Mouse (Mus musculus) MEL-GATA-1-ER (cell line): ENCODE data around the gene Zfp213.
"Not testable (repeated sequence)": the region's sequence is repeated elsewhere in the genome, so short reads cannot be mapped to it uniquely, and the experiment has no call there.

Experiments used
- DNase-seq: peaks from one replicate; pipeline ENCODE4 v3.0.0-alpha.2; 2012; ENCODE audit warnings: low read depth; ENCODE audit errors: extremely low read depth

Gene Zfp213

GRCm38 (mm10) chr17:23545841-23546240 lies 18.2 kb downstream of the Zfp213 start:
- DNase-seq = no peak

GRCm38 (mm10) chr17:23544766-23545165 lies 19.3 kb downstream of the Zfp213 start:
- DNase-seq = no peak

DNA sequence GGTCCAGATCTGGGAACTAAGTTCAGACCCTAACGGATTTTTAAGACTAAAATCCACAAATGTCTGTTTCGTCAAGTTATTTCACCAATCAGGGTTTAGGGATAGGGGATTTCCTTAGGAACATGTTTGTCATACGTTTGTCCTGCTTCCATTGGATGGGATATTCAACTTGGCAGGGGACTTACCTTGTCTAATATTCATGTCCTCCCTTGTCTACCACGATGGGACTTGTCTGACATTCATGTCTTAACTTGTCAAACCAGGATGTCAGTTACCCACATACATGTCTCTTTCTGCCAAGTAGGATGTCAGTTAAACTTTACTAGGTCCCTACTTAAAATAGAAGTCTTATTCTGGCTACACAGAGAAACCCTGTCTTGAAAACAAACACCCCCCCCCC lies 20.1 kb downstream of the Zfp213 start:
- no peak for DNase-seq

- no peak for DNase-seq
Observed at GRCm38 (mm10) chr17:23543325-23543724, 20.7 kb downstream of the Zfp213 start.

DNA sequence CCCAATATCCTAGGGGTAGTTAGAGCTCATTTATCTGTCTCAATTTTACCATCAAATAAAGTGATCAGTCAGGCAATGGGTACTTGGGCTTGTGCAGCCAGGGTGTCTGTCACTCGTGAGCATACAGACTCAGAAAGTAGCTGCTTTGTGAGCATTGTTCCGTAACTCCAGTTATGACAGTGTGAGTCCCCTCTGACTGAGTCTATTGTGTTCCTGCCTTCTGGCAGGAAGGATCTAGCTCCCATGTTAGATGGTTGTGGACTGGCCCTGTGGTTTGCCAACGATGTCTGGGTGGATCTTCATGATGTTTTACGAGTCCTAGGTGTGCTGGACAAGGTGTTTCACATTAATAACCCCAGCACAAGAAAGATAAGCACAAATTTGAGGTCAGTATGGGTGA lies 21.2 kb downstream of the Zfp213 start:
- no peak for DNase-seq

GRCm38 (mm10) chr17:23542004-23542720 lies 21.9 kb downstream of the Zfp213 start:
- DNase-seq = no peak

GRCm38 (mm10) chr17:23540605-23541475 lies 23.2 kb downstream of the Zfp213 start:
- no peak for DNase-seq

- no peak for DNase-seq
Observed at GRCm38 (mm10) chr17:23540106-23540505, 23.9 kb downstream of the Zfp213 start.

GRCm38 (mm10) chr17:23539608-23540007 lies 24.4 kb downstream of the Zfp213 start:
- no peak for DNase-seq

GRCm38 (mm10) chr17:23538299-23539015 lies 25.6 kb downstream of the Zfp213 start:
- DNase-seq = peak; percentile 91

GRCm38 (mm10) chr17:23537554-23538255 lies 26.3 kb downstream of the Zfp213 start:
- peak; percentile 61 for DNase-seq

DNA sequence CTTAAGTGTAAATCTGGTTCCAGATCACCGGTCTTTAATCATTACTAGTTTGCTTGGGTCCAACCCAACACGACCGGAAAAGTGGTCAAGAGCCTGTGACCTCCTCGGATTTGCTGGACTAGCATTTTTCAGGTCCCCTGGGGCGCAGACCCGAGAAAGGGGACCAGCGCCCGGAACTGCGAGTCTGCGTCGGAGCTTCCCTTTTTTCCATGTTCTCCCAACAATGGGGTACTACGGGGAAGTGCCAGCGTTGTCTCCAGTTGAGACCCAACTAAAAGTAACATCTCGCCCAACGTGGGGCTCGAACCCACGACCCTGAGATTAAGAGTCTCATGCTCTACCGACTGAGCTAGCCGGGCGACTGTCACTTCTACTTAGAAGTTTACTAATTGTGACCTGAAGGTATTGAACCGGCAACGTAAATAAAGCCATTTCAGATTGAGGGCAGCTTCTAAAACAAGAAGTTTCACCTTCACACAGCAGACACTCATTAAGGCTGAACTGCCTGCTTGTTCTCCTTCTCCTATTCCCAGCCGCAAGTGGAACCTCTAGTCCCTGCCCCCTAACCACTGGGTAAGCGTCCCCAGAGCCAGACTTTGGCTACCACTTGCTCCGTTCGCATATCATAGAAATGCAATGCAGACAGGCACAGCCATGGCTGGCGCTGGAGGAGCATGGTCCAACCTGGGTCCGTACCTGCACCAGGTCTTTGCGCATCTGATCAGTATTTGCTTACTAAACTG lies 28.8 kb downstream of the Zfp213 start:
- DNase-seq = peak; percentile 66

DNA sequence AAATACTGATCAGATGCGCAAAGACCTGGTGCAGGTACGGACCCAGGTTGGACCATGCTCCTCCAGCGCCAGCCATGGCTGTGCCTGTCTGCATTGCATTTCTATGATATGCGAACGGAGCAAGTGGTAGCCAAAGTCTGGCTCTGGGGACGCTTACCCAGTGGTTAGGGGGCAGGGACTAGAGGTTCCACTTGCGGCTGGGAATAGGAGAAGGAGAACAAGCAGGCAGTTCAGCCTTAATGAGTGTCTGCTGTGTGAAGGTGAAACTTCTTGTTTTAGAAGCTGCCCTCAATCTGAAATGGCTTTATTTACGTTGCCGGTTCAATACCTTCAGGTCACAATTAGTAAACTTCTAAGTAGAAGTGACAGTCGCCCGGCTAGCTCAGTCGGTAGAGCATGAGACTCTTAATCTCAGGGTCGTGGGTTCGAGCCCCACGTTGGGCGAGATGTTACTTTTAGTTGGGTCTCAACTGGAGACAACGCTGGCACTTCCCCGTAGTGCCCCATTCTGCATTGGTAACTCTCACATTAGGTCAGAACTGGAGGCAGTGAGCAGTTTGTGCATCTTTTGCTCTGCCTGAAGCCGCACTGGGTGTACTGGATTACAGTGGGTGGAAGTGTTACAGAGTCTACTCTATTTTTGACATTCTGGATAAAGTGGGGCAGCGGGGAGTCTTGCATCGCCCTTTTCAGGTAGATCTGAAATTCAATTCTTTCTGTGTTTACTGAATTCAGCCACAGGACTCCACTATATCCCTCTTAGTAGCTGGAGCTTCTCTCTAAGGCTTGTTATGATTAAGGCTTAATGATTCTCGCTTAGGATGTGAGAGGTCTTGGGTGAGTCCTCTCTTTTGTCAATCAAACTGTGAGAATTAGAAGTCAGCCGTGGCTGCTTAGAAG lies 30.2 kb downstream of the Zfp213 start:
- DNase-seq = peak; percentile 49

DNA sequence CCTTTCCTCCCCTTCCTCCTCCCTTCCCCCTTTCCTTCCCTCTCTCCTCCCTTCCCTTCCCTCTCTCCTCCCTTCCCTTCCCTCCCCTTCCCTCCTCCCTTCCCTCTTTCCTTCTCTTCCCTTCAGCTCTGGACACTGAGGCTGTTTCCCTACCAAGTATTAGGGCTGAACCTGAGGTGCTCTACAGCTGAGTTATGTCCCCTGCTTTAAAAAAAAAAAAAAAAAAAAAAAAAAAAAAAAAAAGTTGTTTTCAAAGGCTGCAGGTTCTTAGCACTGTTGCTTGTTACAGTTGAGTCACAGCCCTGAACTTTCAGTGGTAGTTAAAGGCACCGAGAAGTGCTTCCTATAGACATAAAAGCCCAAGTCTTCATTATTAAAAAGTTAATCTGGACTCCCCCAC lies 32.6 kb downstream of the Zfp213 start:
- DNase-seq = not testable (repeated sequence)

GRCm38 (mm10) chr17:23522941-23523732 lies 40.9 kb downstream of the Zfp213 start:
- DNase-seq = not testable (repeated sequence)

DNA sequence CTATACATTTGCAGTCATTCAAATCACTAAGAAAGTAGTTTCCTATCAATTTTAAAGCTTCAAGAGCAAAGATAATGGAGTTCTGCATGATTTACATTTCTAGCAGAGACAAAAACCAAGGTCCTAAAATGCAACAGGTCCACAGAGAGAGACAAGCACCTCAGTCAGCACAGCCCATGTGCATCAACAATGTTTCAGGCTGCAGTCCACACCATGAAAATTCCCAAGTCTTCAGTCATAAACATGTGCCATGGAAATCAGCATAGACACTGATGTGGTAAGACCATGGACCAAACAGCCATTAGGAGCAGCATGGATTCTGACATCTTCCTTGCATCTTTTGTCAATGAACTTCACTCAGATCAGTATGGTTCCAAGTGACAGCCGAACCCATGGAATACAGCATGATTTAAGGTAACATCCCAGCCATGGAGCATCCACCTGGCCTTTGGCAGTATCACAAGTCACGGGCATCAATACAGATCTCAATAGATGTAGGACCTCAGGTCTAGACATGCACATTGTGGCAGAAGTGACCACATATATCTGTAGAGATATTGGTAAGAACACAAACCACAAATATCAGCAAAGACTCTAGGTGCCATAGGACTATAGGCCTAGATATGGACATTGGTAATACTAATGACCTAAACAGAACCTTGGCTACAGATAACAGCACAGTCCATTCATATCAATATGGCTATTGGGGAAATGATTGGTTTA lies 45.2 kb downstream of the Zfp213 start:
- no peak for DNase-seq
